Mouse (Mus musculus): ENCODE results near the gene Plekha8. TPM values are rescaled to one million over a fixed set of nuclear protein-coding genes. Genes with fewer than 3 reads are reported as not detected.

The Plekha8 gene
- polyA plus RNA-seq, 1 experiment from 2014 or later = 15.8 TPM

DNA sequence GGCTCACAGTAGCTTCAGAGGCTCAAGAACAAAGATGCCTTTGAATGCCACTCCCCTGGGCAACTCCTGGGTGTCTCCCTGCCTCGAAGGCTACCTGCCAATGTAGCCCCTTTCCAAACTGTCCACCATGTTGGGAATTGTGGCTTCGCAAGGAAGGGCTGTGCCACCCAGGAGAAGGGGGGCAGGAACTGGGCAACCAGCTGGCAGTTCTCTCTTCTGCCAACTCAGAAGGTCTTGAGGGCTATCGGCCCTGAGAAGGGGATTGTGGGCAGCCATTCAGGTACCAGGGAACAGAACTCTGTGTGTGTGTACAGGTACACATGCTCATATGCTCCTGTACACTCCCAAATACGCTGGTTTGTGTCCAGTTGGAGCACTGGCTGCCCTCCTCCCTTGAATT, 89.2 kb downstream of the Plekha8 start:
- Histone ChIP-seq H3K9ac (replicated peaks; ENCODE audit: low read length) (no peak overlapping the region), H3K9me3 (ENCODE audit: control insufficient read depth, low read length) (no peaks in the 10 kb centered on the region), H3K4me3 (replicated peaks; ENCODE audit: low read depth, low read length) (no peak overlapping the region), H3K4me2 (ENCODE audit: low read length) (no peak overlapping the region), H3K27ac (replicated peaks; ENCODE audit: low read depth, low read length) (no peak overlapping the region), H3K4me1 (ENCODE audit: control insufficient read depth, insufficient read depth, low read length) (peaks cover 14% of the 10 kb centered on the region), H3K36me3 (ENCODE audit: control insufficient read depth, insufficient read depth, low read length) (peaks cover 4% of the 10 kb centered on the region), H3K27me3 (ENCODE audit: control insufficient read depth, insufficient read depth, low read length) (no peaks in the 10 kb centered on the region)
- 87% methylated on average over 4 of the region's 4 CpGs for WGBS
- ATAC-seq (ENCODE audit: low FRiP score, low TSS enrichment) (no peak), DNase-seq (no peak)

DNA sequence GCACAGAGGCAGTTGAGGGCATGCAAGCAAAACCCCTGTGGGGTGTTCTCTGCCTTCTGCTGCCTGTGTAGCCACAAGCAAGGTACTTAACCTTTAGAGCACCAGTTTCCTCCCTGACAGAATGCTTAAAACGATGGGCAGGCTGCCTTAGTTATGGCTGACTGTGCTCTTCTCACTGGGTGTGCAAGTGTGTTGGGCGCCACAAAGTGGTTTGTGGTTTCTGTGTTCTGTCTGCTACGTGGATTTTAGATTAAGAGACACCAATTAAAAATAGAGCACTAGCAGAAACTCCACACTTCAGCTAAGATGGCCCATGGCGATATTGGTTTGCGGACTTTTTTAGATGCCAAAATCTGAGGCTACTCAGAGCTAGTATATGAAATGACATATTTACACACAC, 90.2 kb downstream of the Plekha8 start:
- ATAC-seq (ENCODE audit: low FRiP score, low TSS enrichment) = no peak
- peaks cover 14% of the 10 kb centered on the region for H3K4me1 ChIP-seq (ENCODE audit: control insufficient read depth, insufficient read depth, low read length)
- peaks cover 14% of the 10 kb centered on the region for H3K36me3 ChIP-seq (ENCODE audit: control insufficient read depth, insufficient read depth, low read length)
- H3K9ac ChIP-seq (replicated peaks; ENCODE audit: low read length) = no peak overlapping the region
- no peak overlapping the region for H3K4me3 ChIP-seq (replicated peaks; ENCODE audit: low read depth, low read length)
- no peaks in the 10 kb centered on the region for H3K27me3 ChIP-seq (ENCODE audit: control insufficient read depth, insufficient read depth, low read length)
- no peak overlapping the region for H3K27ac ChIP-seq (replicated peaks; ENCODE audit: low read depth, low read length)
- no peak for DNase-seq
- H3K4me2 ChIP-seq (ENCODE audit: low read length) = no peak overlapping the region
- H3K9me3 ChIP-seq (ENCODE audit: control insufficient read depth, low read length) = no peaks in the 10 kb centered on the region
- WGBS = 82% methylated on average over 5 of the region's 5 CpGs

DNA sequence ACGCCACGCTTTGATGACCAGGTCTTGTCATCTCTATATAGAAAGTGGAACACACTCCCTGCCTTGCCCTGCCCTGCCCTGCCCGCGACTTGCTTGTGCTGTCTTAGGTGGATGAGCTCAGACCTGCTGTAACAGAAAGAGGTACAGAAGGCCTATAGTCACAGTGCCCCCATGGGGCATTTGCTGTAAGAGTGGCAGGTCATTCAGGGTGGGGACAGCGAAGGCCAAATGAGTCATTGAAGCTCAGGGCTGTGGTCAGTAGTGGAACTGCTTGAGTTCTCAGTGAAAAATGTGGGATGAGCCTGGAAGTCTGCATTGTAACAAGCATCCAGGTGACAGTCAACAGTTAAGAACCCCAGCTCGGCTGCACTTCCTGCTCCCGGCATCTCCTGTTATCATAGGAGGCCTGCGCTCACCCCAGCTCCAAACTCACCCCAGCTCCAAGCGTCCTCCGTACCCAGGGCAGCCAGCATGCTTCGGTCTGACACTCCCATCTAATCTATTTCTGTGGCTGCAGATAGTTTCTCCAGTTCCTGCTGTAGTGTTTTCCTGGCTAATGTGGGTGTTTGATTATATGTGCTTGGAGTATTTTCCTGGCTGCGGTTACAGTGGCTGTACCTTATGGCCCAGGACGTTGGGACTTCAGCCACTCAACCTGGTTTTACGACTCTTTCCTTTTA, 90.9 kb downstream of the Plekha8 start:
- peaks cover 12% of the 10 kb centered on the region for H3K4me1 ChIP-seq (ENCODE audit: control insufficient read depth, insufficient read depth, low read length)
- WGBS = 81% methylated on average over 14 of the region's 14 CpGs
- no peak overlapping the region for H3K4me2 ChIP-seq (ENCODE audit: low read length)
- no peak overlapping the region for H3K9ac ChIP-seq (replicated peaks; ENCODE audit: low read length)
- no peak overlapping the region for H3K27ac ChIP-seq (replicated peaks; ENCODE audit: low read depth, low read length)
- H3K36me3 ChIP-seq (ENCODE audit: control insufficient read depth, insufficient read depth, low read length) = peaks cover 22% of the 10 kb centered on the region
- no peak overlapping the region for H3K4me3 ChIP-seq (replicated peaks; ENCODE audit: low read depth, low read length)
- no peak for DNase-seq
- no peak for ATAC-seq (ENCODE audit: low FRiP score, low TSS enrichment)
- no peaks in the 10 kb centered on the region for H3K9me3 ChIP-seq (ENCODE audit: control insufficient read depth, low read length)
- H3K27me3 ChIP-seq (ENCODE audit: control insufficient read depth, insufficient read depth, low read length) = no peaks in the 10 kb centered on the region

DNA sequence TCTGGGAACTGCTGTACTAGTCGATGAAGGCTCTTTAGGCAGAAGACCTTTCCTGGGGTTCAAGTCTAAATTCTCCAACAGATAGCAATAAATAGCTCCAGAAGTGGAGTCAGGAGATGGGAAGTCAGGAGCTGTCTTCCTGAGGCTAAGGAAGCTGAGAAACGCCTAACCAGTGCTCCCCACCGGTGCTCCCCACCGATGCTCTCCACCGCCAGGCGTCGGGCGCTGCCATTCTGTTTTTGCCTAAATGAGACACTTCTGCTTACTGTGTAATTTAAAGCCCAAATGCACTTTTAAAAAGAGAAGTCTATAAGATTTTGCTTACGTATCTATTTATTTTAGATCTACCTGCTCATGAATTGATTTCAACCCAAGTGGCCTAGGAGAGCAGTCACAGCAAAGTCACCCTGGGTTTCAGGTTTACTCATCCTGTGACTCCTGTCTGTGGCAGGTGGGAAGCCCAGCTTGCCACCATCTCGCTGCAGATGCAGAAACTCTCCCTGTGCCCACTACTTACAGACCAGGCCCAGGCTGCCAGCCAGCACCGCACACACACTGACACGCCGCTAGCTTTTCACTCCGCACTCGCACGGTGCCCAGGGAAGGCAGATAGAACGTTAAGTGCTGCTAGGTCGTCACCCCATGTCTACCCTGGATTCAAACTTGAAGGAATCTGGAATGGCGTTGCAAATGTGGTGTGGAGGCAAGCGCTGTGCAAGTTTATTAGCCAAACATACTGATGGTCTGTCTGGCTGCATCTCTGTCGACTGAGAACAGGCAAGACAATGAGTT, 92.2 kb downstream of the Plekha8 start:
- Histone ChIP-seq H3K9ac (replicated peaks; ENCODE audit: low read length) (no peak overlapping the region), H3K4me1 (ENCODE audit: control insufficient read depth, insufficient read depth, low read length) (peaks cover 10% of the 10 kb centered on the region), H3K36me3 (ENCODE audit: control insufficient read depth, insufficient read depth, low read length) (peaks cover 35% of the 10 kb centered on the region), H3K4me2 (ENCODE audit: low read length) (no peak overlapping the region), H3K9me3 (ENCODE audit: control insufficient read depth, low read length) (no peaks in the 10 kb centered on the region), H3K27me3 (ENCODE audit: control insufficient read depth, insufficient read depth, low read length) (no peaks in the 10 kb centered on the region), H3K27ac (replicated peaks; ENCODE audit: low read depth, low read length) (no peak overlapping the region), H3K4me3 (replicated peaks; ENCODE audit: low read depth, low read length) (no peak overlapping the region)
- DNase-seq (no peak), ATAC-seq (ENCODE audit: low FRiP score, low TSS enrichment) (no peak)
- 87% methylated on average over 21 of the region's 21 CpGs for WGBS

DNA sequence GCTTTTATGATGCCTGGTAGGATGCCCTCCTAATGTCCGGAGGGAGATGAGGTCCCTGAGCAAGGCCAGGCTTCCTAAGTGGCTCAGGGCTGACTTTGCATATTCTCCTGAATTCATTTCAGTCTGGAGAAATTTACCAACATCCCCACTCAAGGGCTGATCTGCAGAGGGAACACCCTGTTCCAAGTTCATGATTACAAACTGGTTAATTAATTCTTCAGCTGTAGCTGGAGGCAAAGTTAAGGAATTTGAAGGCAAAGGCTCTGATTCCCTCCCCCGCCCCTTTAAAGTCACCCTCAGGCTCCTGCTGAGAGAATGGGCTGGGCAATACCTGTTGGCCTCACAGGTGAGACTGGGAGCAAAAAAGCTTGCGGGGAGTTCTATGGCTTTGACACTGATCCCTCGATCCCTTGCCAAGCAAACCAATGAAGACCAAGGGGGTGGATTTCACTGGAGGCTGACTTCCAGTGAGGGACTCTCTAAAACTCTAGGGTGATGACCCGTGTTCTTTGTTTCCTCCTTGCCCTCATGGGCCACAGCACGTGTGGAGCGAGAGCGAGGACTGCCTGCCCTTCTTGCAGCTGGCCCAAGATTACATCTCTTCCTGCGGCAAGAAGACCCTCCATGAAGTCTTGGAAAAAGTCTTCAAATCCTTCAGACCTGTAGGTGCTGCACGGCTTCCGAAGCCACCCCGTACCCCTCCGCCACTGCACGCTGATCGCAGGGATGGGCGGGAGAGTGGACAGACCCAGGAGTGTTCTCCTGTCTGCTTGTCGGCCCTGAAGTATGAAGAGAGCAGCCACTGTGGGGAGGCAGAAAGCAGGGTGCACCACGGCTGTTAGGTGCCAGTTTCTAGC, 93.8 kb downstream of the Plekha8 start:
- no peaks in the 10 kb centered on the region for H3K9me3 ChIP-seq (ENCODE audit: control insufficient read depth, low read length)
- ATAC-seq (ENCODE audit: low FRiP score, low TSS enrichment) (no peak), DNase-seq (no peak)
- H3K4me2 ChIP-seq (ENCODE audit: low read length) = no peak overlapping the region
- no peak overlapping the region for H3K27ac ChIP-seq (replicated peaks; ENCODE audit: low read depth, low read length)
- no peaks in the 10 kb centered on the region for H3K4me1 ChIP-seq (ENCODE audit: control insufficient read depth, insufficient read depth, low read length)
- no peaks in the 10 kb centered on the region for H3K27me3 ChIP-seq (ENCODE audit: control insufficient read depth, insufficient read depth, low read length)
- H3K36me3 ChIP-seq (ENCODE audit: control insufficient read depth, insufficient read depth, low read length) = peaks cover 46% of the 10 kb centered on the region
- H3K9ac ChIP-seq (replicated peaks; ENCODE audit: low read length) = no peak overlapping the region
- 82% methylated on average over 18 of the region's 18 CpGs for WGBS
- no peak overlapping the region for H3K4me3 ChIP-seq (replicated peaks; ENCODE audit: low read depth, low read length)

DNA sequence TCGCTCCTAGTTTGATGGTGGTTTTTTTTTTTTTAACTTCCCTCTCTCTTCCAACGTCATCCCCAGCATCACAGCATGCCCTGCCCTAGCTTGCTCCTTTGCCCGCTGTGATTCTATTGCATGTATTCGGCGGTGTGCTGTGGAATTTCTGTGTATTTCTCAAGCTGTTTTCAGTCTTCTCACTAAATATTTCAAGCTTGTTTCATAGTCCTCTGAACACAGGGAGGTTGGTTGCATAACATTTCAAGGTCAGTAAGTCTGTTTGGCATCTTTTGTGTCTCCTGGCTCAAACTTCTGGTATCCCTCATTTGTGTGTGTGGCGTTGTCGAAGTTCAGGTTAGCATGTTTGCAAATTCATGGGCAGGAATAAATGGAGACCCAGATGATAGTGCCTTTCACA, 94.8 kb downstream of the Plekha8 start:
- Histone ChIP-seq H3K4me3 (replicated peaks; ENCODE audit: low read depth, low read length) (no peak overlapping the region), H3K9ac (replicated peaks; ENCODE audit: low read length) (no peak overlapping the region), H3K4me2 (ENCODE audit: low read length) (no peak overlapping the region), H3K9me3 (ENCODE audit: control insufficient read depth, low read length) (no peaks in the 10 kb centered on the region), H3K4me1 (ENCODE audit: control insufficient read depth, insufficient read depth, low read length) (no peaks in the 10 kb centered on the region), H3K27ac (replicated peaks; ENCODE audit: low read depth, low read length) (no peak overlapping the region), H3K27me3 (ENCODE audit: control insufficient read depth, insufficient read depth, low read length) (no peaks in the 10 kb centered on the region), H3K36me3 (ENCODE audit: control insufficient read depth, insufficient read depth, low read length) (peaks cover 53% of the 10 kb centered on the region)
- DNase-seq = no peak
- no peak for ATAC-seq (ENCODE audit: low FRiP score, low TSS enrichment)
- 88% methylated on average over 7 of the region's 7 CpGs for WGBS

DNA sequence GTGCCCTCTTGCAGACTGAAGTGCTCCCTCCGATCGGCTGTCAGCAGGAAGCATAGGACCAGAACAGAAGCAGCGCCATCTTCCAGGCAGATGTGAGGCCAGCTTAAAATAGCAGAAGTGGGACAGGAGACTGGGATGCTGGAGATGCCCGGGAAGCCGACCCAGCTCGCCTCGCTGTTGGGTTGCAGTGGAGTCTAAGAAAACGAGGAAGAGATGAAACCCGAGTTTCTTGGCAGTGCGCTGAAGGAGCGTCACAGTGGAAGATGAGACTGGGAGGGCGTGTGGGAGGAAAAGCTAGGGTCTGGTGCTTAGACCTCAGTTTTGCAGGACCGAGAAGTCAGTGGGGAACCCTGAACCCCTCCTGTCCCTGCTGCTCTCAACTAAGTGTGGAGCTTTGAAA, 95.9 kb downstream of the Plekha8 start:
- Histone ChIP-seq H3K27ac (replicated peaks; ENCODE audit: low read depth, low read length) (no peak overlapping the region), H3K4me2 (ENCODE audit: low read length) (no peak overlapping the region), H3K36me3 (ENCODE audit: control insufficient read depth, insufficient read depth, low read length) (peaks cover 53% of the 10 kb centered on the region), H3K27me3 (ENCODE audit: control insufficient read depth, insufficient read depth, low read length) (no peaks in the 10 kb centered on the region), H3K4me3 (replicated peaks; ENCODE audit: low read depth, low read length) (no peak overlapping the region), H3K4me1 (ENCODE audit: control insufficient read depth, insufficient read depth, low read length) (no peaks in the 10 kb centered on the region), H3K9ac (replicated peaks; ENCODE audit: low read length) (no peak overlapping the region), H3K9me3 (ENCODE audit: control insufficient read depth, low read length) (no peaks in the 10 kb centered on the region)
- WGBS = 84% methylated on average over 13 of the region's 13 CpGs
- no peak for ATAC-seq (ENCODE audit: low FRiP score, low TSS enrichment)
- DNase-seq = no peak

DNA sequence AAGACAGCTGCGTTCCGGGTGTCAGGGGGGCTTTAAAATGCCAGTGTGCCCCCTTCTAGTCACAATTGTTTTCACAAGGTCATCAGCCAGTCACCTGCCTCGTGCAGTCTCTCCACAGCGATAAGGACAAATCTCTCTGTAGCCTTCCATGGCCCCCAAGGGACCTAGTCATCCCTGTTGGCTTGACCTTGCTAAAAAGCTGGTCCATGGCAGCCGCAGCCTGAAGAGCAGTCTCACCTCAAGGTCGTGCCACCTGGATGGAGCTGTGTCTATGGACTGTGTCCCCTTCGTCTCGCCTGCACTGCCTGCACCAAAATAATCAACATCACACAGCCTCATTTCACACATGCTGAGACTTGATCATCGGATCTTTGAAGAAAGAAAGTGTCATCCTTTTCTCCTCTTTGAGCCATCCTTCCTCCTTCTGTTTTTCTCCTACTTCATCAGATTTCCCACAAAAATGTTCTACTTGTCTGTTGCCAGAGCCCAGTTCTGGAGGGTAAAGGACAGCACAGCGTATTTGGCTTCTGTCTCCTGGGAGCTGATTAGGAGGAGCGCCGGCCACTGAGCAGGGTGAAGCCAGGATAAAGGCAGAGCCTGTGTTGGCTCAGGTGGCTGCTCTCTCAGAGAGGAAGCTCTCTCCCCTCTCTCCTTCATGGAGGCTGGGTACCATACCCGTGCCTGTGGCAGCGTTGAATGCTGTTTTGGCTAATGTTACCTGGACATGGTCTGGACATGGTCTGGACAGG, 96.6 kb downstream of the Plekha8 start:
- Histone ChIP-seq H3K4me3 (replicated peaks; ENCODE audit: low read depth, low read length) (no peak overlapping the region), H3K27ac (replicated peaks; ENCODE audit: low read depth, low read length) (no peak overlapping the region), H3K9ac (replicated peaks; ENCODE audit: low read length) (no peak overlapping the region), H3K4me1 (ENCODE audit: control insufficient read depth, insufficient read depth, low read length) (no peaks in the 10 kb centered on the region), H3K9me3 (ENCODE audit: control insufficient read depth, low read length) (no peaks in the 10 kb centered on the region), H3K4me2 (ENCODE audit: low read length) (no peak overlapping the region), H3K27me3 (ENCODE audit: control insufficient read depth, insufficient read depth, low read length) (no peaks in the 10 kb centered on the region), H3K36me3 (ENCODE audit: control insufficient read depth, insufficient read depth, low read length) (peaks cover 53% of the 10 kb centered on the region)
- DNase-seq (no peak), ATAC-seq (ENCODE audit: low FRiP score, low TSS enrichment) (no peak)
- 78% methylated on average over 14 of the region's 14 CpGs for WGBS

Data from midbrain, embryonic 14.5 days (tissue).